Mouse (Mus musculus) embryonic facial prominence, embryonic 13.5 days (tissue): Measurements from ENCODE around the gene Pprc1. TPM values are rescaled to one million over a fixed set of nuclear protein-coding genes. Genes with fewer than 3 reads are reported as not detected.
A peak's percentile ranks its signal among the peaks of the same experiment; 100 is the strongest.

Experiments used
- ATAC-seq: fragments of 200-750 bp; cut with Nextera tagmentation; 2 replicates; pipeline ENCODE4 v1.8.0; 2017; ENCODE audit warnings: low read depth; ENCODE audit not compliant: insufficient number of reproducible peaks, insufficient read depth, low FRiP score, low TSS enrichment
- H3K27ac ChIP-seq: fragments of 300-500 bp; sonication (generic); 2 replicates; pipeline ENCODE4 v1.5.1; 2015; ENCODE audit warnings: moderate library complexity, mild to moderate bottlenecking, inconsistent platforms
- H3K27me3 ChIP-seq: fragments of 300-500 bp; sonication (generic); 2 replicates; pipeline ENCODE4 v1.6.1; 2015; ENCODE audit warnings: mild to moderate bottlenecking, inconsistent platforms
- H3K36me3 ChIP-seq: fragments of 300-500 bp; sonication (generic); 2 replicates; pipeline ENCODE4 v1.6.1; 2015; ENCODE audit warnings: mild to moderate bottlenecking, inconsistent platforms
- H3K4me1 ChIP-seq: fragments of 300-500 bp; sonication (generic); 2 replicates; pipeline ENCODE4 v1.6.1; 2015; ENCODE audit warnings: inconsistent platforms
- H3K4me2 ChIP-seq: fragments of 300-500 bp; sonication (generic); 2 replicates; pipeline ENCODE4 v1.6.1; 2015; ENCODE audit warnings: moderate library complexity, mild to moderate bottlenecking, inconsistent platforms
- H3K4me3 ChIP-seq: fragments of 300-500 bp; sonication (generic); 2 replicates; pipeline ENCODE4 v1.5.1; 2015; ENCODE audit warnings: mild to moderate bottlenecking, inconsistent platforms
- H3K9ac ChIP-seq: fragments of 300-500 bp; sonication (generic); 2 replicates; pipeline ENCODE4 v1.6.1; 2015; ENCODE audit warnings: mild to moderate bottlenecking, inconsistent platforms
- H3K9me3 ChIP-seq: fragments of 300-500 bp; sonication (generic); 2 replicates; pipeline ENCODE4 v1.6.1; 2016; ENCODE audit warnings: inconsistent platforms
- WGBS: fragments of 180-500 bp; shearing (Covaris S2); methylation state at CpG from one replicate; pipeline ENCODE4 v1.1.7; 2015; ENCODE audit warnings: mixed read lengths; 5-methylcytosine and 5-hydroxymethylcytosine counted together
- polyA plus RNA-seq: library from polyadenylated mRNA; unstranded; fragments of >200 nt; fragmentation: Nextera tagmentation; extraction: Ambion mirVana; gene quantifications from 2 replicates; pipeline ENCODE4 v1.2.1, GENCODE M21; 2015

Gene Pprc1
- polyA plus RNA-seq, 1 experiment from 2014 or later, result 38.8 TPM

- no peak overlapping the region for H3K4me2 ChIP-seq
- H3K27me3 ChIP-seq, result no peaks in the 10 kb centered on the region
- WGBS, result 59% methylated on average over 10 of the region's 10 CpGs
- no peaks in the 10 kb centered on the region for H3K9me3 ChIP-seq
- no peak overlapping the region for H3K4me3 ChIP-seq
- H3K9ac ChIP-seq, result no peak overlapping the region
- H3K36me3 ChIP-seq, result peaks cover 94% of the 10 kb centered on the region
- ATAC-seq, result no peak
- no peak overlapping the region for H3K27ac ChIP-seq
- H3K4me1 ChIP-seq, result no peaks in the 10 kb centered on the region
These were observed 23.4 kb downstream of the Pprc1 start for GRCm38 (mm10) chr19:46068054-46068453.

GRCm38 (mm10) chr19:46073285-46073684 is 28.6 kb downstream of the Pprc1 start:
- no peak for ATAC-seq
- 85% methylated on average over 7 of the region's 7 CpGs for WGBS
- peaks cover 59% of the 10 kb centered on the region for H3K36me3 ChIP-seq

GRCm38 (mm10) chr19:46074266-46074665 is 29.6 kb downstream of the Pprc1 start:
- ATAC-seq, result no peak
- no peak overlapping the region for H3K9ac ChIP-seq
- WGBS, result 91% methylated on average over 5 of the region's 5 CpGs
- H3K36me3 ChIP-seq, result peaks cover 62% of the 10 kb centered on the region
- H3K4me1 ChIP-seq, result peaks cover 22% of the 10 kb centered on the region
- no peak overlapping the region for H3K4me3 ChIP-seq
- no peak overlapping the region for H3K27ac ChIP-seq
- H3K9me3 ChIP-seq, result no peaks in the 10 kb centered on the region
- H3K4me2 ChIP-seq, result no peak overlapping the region
- H3K27me3 ChIP-seq, result no peaks in the 10 kb centered on the region

More at GRCm38 (mm10) chr19:46073285-46073684, 28.6 kb downstream of the Pprc1 start:
- no peak overlapping the region for H3K4me3 ChIP-seq
- H3K27ac ChIP-seq, result no peak overlapping the region
- no peaks in the 10 kb centered on the region for H3K27me3 ChIP-seq
- H3K4me2 ChIP-seq, result no peak overlapping the region
- H3K9ac ChIP-seq, result no peak overlapping the region
- no peaks in the 10 kb centered on the region for H3K9me3 ChIP-seq
- H3K4me1 ChIP-seq, result peaks cover 22% of the 10 kb centered on the region

- no peaks in the 10 kb centered on the region for H3K9me3 ChIP-seq
- ATAC-seq, result peak; percentile 94
- WGBS, result under 1% methylated on average over 66 of the region's 66 CpGs
- peaks cover 22% of the 10 kb centered on the region for H3K4me1 ChIP-seq
- H3K27me3 ChIP-seq, result no peaks in the 10 kb centered on the region
- peak within 1 kb of the TSS; percentile 62 for H3K4me3 ChIP-seq
- H3K9ac ChIP-seq, result peak within 1 kb of the TSS; percentile 76
- peak within 1 kb of the TSS; percentile 78 for H3K27ac ChIP-seq
- H3K4me2 ChIP-seq, result peak within 1 kb of the TSS; percentile 89
- peaks cover 64% of the 10 kb centered on the region for H3K36me3 ChIP-seq
These were observed 31.2 kb downstream of the Pprc1 start, which contains the start of gene Nolc1 for GRCm38 (mm10) chr19:46075616-46076607. Gene Nolc1 (plus strand): TSS chr19:46075863.

GRCm38 (mm10) chr19:46078535-46078934 is 33.8 kb downstream of the Pprc1 start:
- Histone ChIP-seq H3K4me2 (no peak overlapping the region), H3K9ac (0 out of 2 replicates have a peak overlapping the region, but pooled peaks have one; percentile 3), H3K36me3 (peaks cover 64% of the 10 kb centered on the region), H3K27ac (no peak overlapping the region), H3K27me3 (no peaks in the 10 kb centered on the region), H3K9me3 (no peaks in the 10 kb centered on the region), H3K4me3 (no peak overlapping the region), H3K4me1 (peaks cover 22% of the 10 kb centered on the region)
- ATAC-seq, result no peak
- 63% methylated on average over 3 of the region's 3 CpGs for WGBS

DNA sequence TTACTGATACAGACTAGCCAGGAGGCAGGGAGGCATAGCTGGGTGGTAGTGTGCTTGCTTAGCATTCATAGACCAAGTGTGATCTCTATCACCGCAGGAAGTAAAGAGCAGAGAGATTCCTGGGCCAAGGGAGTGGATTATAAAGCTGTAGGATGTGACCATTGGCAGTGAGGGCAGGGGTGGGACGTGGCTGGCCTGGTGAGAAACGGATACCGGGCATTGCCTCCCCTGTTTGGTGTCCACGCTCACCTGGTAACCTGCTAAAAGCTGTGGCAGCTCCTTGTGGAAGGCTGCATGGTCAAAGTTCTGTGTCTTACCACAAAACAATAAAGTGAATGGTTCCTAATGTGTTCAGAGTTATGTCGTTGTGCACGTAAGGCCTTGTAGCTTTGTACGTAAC is 40.5 kb downstream of the Pprc1 start:
- H3K4me1 ChIP-seq, result no peaks in the 10 kb centered on the region
- WGBS, result 97% methylated on average over 8 of the region's 8 CpGs
- H3K4me3 ChIP-seq, result no peak overlapping the region
- no peak for ATAC-seq
- H3K9ac ChIP-seq, result no peak overlapping the region
- no peak overlapping the region for H3K4me2 ChIP-seq
- no peaks in the 10 kb centered on the region for H3K27me3 ChIP-seq
- H3K9me3 ChIP-seq, result no peaks in the 10 kb centered on the region
- no peak overlapping the region for H3K27ac ChIP-seq
- H3K36me3 ChIP-seq, result peaks cover 59% of the 10 kb centered on the region

DNA sequence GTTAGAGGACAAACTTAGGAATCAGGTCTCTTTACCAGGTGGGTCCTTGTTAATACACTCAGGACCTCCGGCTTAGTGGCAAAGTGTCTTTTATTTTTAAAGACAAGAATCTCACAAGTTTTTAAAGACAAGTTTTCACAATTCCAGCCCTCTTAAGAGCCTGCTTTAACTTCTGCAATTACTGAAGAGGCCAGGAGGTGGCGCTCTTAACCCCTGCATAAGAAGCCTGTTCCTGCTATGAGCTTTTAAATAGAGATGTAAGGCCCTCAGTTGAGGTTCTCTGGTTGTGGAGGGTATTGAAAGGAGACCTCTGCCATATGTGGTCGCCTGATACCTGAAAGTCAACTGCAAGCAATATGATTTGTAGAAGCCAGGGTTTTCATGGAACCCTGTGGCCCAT is 41.7 kb downstream of the Pprc1 start:
- ATAC-seq, result no peak
- Histone ChIP-seq H3K9me3 (no peaks in the 10 kb centered on the region), H3K4me3 (no peak overlapping the region), H3K27ac (no peak overlapping the region), H3K4me2 (no peak overlapping the region), H3K4me1 (no peaks in the 10 kb centered on the region), H3K27me3 (no peaks in the 10 kb centered on the region), H3K36me3 (peaks cover 47% of the 10 kb centered on the region), H3K9ac (no peak overlapping the region)
- 58% methylated on average over 3 of the region's 3 CpGs for WGBS

GRCm38 (mm10) chr19:46087871-46088270 is 43.2 kb downstream of the Pprc1 start:
- Histone ChIP-seq H3K9me3 (no peaks in the 10 kb centered on the region), H3K4me1 (no peaks in the 10 kb centered on the region), H3K27ac (no peak overlapping the region), H3K27me3 (no peaks in the 10 kb centered on the region), H3K4me3 (no peak overlapping the region), H3K9ac (no peak overlapping the region), H3K4me2 (no peak overlapping the region), H3K36me3 (peaks cover 32% of the 10 kb centered on the region)
- ATAC-seq, result no peak
- 78% methylated on average over 7 of the region's 7 CpGs for WGBS

GRCm38 (mm10) chr19:46091641-46092040 is 47.0 kb downstream of the Pprc1 start:
- Histone ChIP-seq H3K9ac (no peak overlapping the region), H3K27me3 (no peaks in the 10 kb centered on the region), H3K9me3 (no peaks in the 10 kb centered on the region), H3K27ac (no peak overlapping the region), H3K36me3 (no peaks in the 10 kb centered on the region), H3K4me1 (no peaks in the 10 kb centered on the region), H3K4me2 (no peak overlapping the region), H3K4me3 (no peak overlapping the region)
- 87% methylated on average over 4 of the region's 4 CpGs for WGBS
- no peak for ATAC-seq

DNA sequence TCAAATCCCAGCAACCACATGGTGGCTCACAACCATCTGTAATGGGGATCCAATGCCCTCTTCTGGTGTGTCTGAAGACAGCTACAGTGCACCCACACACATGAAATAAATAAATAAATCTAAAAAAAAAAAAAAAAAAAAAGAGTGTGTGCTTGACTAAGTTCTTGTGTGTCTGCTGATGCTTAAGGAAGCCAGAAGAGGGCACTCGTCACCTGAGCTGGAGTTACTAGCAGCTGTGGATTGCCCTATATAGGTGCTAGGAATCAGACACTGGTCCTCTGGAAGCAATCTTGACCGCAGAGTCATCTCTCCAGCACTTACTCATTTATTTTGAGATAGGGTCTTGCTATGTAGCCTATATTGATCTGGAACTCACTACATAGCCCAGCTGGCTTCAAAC is 49.5 kb downstream of the Pprc1 start:
- H3K27me3 ChIP-seq, result no peaks in the 10 kb centered on the region
- no peak for ATAC-seq

DNA sequence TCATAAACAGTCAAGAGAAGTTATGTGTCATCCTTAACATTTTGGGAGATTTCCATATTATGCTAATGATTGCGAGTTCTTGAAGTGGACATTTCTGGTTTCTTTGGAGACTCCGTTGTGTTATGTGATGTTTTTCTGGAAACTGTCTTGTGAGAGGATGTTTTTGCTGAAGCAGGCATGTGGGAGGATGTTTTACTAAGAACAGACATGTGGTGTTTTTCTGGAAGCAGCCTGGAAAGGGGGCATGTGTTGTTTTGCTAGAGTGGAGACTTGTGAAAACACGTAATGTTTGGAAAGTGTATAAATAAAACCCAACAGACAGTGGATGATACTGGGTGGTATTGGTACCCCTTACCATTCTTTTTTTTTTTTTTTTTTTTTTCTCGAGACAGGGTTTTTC is 50.6 kb downstream of the Pprc1 start:
- Histone ChIP-seq H3K27ac (no peak overlapping the region), H3K9me3 (no peaks in the 10 kb centered on the region), H3K4me2 (no peak overlapping the region), H3K9ac (no peak overlapping the region), H3K4me1 (no peaks in the 10 kb centered on the region), H3K4me3 (no peak overlapping the region), H3K36me3 (no peaks in the 10 kb centered on the region), H3K27me3 (no peaks in the 10 kb centered on the region)
- 82% methylated on average over 4 of the region's 4 CpGs for WGBS
- ATAC-seq, result no peak

More for the DNA sequence above, 49.5 kb downstream of the Pprc1 start:
- H3K9me3 ChIP-seq, result no peaks in the 10 kb centered on the region
- 93% methylated on average over 2 of the region's 2 CpGs for WGBS
- H3K4me2 ChIP-seq, result no peak overlapping the region
- H3K4me3 ChIP-seq, result no peak overlapping the region
- H3K4me1 ChIP-seq, result no peaks in the 10 kb centered on the region
- H3K27ac ChIP-seq, result no peak overlapping the region
- no peaks in the 10 kb centered on the region for H3K36me3 ChIP-seq
- H3K9ac ChIP-seq, result no peak overlapping the region

GRCm38 (mm10) chr19:46096396-46096795 is 51.7 kb downstream of the Pprc1 start:
- Histone ChIP-seq H3K9me3 (no peaks in the 10 kb centered on the region), H3K9ac (no peak overlapping the region), H3K27me3 (no peaks in the 10 kb centered on the region), H3K4me3 (no peak overlapping the region), H3K4me2 (no peak overlapping the region), H3K36me3 (no peaks in the 10 kb centered on the region), H3K27ac (no peak overlapping the region), H3K4me1 (no peaks in the 10 kb centered on the region)
- ATAC-seq, result no peak
- 83% methylated on average over 5 of the region's 5 CpGs for WGBS
